Mouse (Mus musculus): ENCODE data around the gene Tulp3. TPM values are rescaled to one million over a fixed set of nuclear protein-coding genes. Genes with fewer than 3 reads are reported as not detected.
"Not testable (repeated sequence)": the region's sequence is repeated elsewhere in the genome, so short reads cannot be mapped to it uniquely, and the experiment has no call there.

Gene Tulp3
- total and polyA plus RNA-seq, 3 experiments = 5.4 to 10.2 (median 6.4) TPM

- DNase-seq = no peak
- no peak overlapping the region for H3K27ac ChIP-seq
- H3K4me1 ChIP-seq (ENCODE audit: control insufficient read depth, insufficient read depth, low read length) = peaks cover 2% of the 10 kb centered on the region; the same call in 1 of the 2 replicates
- no peaks in the 10 kb centered on the region for H3K27me3 ChIP-seq (ENCODE audit: control insufficient read depth, insufficient read depth, low read length)
- H3K9ac ChIP-seq (ENCODE audit: low read depth, low read length) = no peak overlapping the region
- WGBS = 50% methylated on average over 1 of the region's 1 CpGs
- intact Hi-C loops (cut with DNase I) = no loop called here
- H3K4me3 ChIP-seq = no peak overlapping the region
- TF ChIP-seq CTCF (IDR thresholded peaks at IDR 0.05) (no peak), EP300 (IDR thresholded peaks at IDR 0.05; ENCODE audit: insufficient read depth, low read depth, low read length) (no peak), POLR2A (IDR thresholded peaks at IDR 0.05; ENCODE audit: insufficient read depth, low read depth, low read length) (no peak)
- no peaks in the 10 kb centered on the region for H3K79me2 ChIP-seq (replicated peaks; ENCODE audit: control insufficient read depth, insufficient read depth, low read length)
- H3K36me3 ChIP-seq (ENCODE audit: control insufficient read depth, insufficient read depth, low read length) = no peaks in the 10 kb centered on the region
These were observed 35.0 kb upstream of the Tulp3 start for GRCm38 (mm10) chr6:128390683-128391082.

- Histone ChIP-seq H3K36me3 (ENCODE audit: control insufficient read depth, insufficient read depth, low read length) (no peaks in the 10 kb centered on the region), H3K79me2 (replicated peaks; ENCODE audit: control insufficient read depth, insufficient read depth, low read length) (no peaks in the 10 kb centered on the region), H3K4me1 (ENCODE audit: control insufficient read depth, insufficient read depth, low read length) (peaks cover 2% of the 10 kb centered on the region; the same call in 1 of the 2 replicates), H3K27me3 (ENCODE audit: control insufficient read depth, insufficient read depth, low read length) (no peaks in the 10 kb centered on the region), H3K9ac (ENCODE audit: low read depth, low read length) (no peak overlapping the region), H3K27ac (no peak overlapping the region), H3K4me3 (no peak overlapping the region)
- DNase-seq = no peak
- WGBS = 89% methylated on average over 1 of the region's 1 CpGs
- intact Hi-C loops (cut with DNase I) = no loop called here
- TF ChIP-seq EP300 (IDR thresholded peaks at IDR 0.05; ENCODE audit: insufficient read depth, low read depth, low read length) (no peak), POLR2A (IDR thresholded peaks at IDR 0.05; ENCODE audit: insufficient read depth, low read depth, low read length) (no peak), CTCF (IDR thresholded peaks at IDR 0.05) (no peak)
These were observed 33.5 kb upstream of the Tulp3 start for GRCm38 (mm10) chr6:128389185-128389584.

GRCm38 (mm10) chr6:128385026-128385425, 29.4 kb upstream of the Tulp3 start:
- H3K4me3 ChIP-seq = no peak overlapping the region
- 66% methylated on average over 1 of the region's 1 CpGs for WGBS
- DNase-seq = no peak
- intact Hi-C loops (cut with DNase I) = no loop called here
- no peaks in the 10 kb centered on the region for H3K79me2 ChIP-seq (replicated peaks; ENCODE audit: control insufficient read depth, insufficient read depth, low read length)
- H3K4me1 ChIP-seq (ENCODE audit: control insufficient read depth, insufficient read depth, low read length) = no peaks in the 10 kb centered on the region
- no peaks in the 10 kb centered on the region for H3K36me3 ChIP-seq (ENCODE audit: control insufficient read depth, insufficient read depth, low read length)
- no peak overlapping the region for H3K9ac ChIP-seq (ENCODE audit: low read depth, low read length)
- no peak for TF ChIP-seq CTCF (IDR thresholded peaks at IDR 0.05)
- no peak for TF ChIP-seq EP300 (IDR thresholded peaks at IDR 0.05; ENCODE audit: insufficient read depth, low read depth, low read length)
- TF ChIP-seq POLR2A (IDR thresholded peaks at IDR 0.05; ENCODE audit: insufficient read depth, low read depth, low read length) = no peak
- H3K27ac ChIP-seq = no peak overlapping the region
- H3K27me3 ChIP-seq (ENCODE audit: control insufficient read depth, insufficient read depth, low read length) = no peaks in the 10 kb centered on the region

- no peaks in the 10 kb centered on the region for H3K79me2 ChIP-seq (replicated peaks; ENCODE audit: control insufficient read depth, insufficient read depth, low read length)
- intact Hi-C loops (cut with DNase I) = no loop called here
- no peak for DNase-seq
- no peaks in the 10 kb centered on the region for H3K4me1 ChIP-seq (ENCODE audit: control insufficient read depth, insufficient read depth, low read length)
- WGBS = 55% methylated on average over 7 of the region's 7 CpGs
- TF ChIP-seq POLR2A (IDR thresholded peaks at IDR 0.05; ENCODE audit: insufficient read depth, low read depth, low read length) (no peak), CTCF (IDR thresholded peaks at IDR 0.05) (no peak), EP300 (IDR thresholded peaks at IDR 0.05; ENCODE audit: insufficient read depth, low read depth, low read length) (no peak)
- no peak overlapping the region for H3K4me3 ChIP-seq
- H3K36me3 ChIP-seq (ENCODE audit: control insufficient read depth, insufficient read depth, low read length) = no peaks in the 10 kb centered on the region
- no peaks in the 10 kb centered on the region for H3K27me3 ChIP-seq (ENCODE audit: control insufficient read depth, insufficient read depth, low read length)
- H3K27ac ChIP-seq = no peak overlapping the region
- no peak overlapping the region for H3K9ac ChIP-seq (ENCODE audit: low read depth, low read length)
These were observed 28.1 kb upstream of the Tulp3 start for GRCm38 (mm10) chr6:128383752-128384151.

DNA sequence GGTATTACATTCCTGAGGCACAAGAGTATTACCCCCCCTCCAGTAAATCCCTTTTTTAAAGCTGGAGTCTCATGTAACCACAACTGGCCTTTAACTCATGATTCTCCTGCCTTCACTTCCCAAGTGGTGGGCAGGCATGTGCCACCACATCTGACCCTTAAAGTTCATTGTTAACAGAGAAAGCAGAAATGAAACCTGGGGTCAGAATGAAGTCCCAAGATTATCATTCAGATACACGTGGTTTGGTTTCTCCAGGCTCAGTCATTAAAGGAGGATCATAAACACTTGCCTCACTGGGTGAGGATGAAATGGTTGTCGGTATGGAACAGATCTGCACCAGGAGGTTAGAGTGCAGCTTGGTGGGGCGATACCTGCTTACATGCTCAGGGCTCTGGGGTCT, 25.6 kb upstream of the Tulp3 start:
- no peak for TF ChIP-seq EP300 (IDR thresholded peaks at IDR 0.05; ENCODE audit: insufficient read depth, low read depth, low read length)
- TF ChIP-seq CTCF (IDR thresholded peaks at IDR 0.05) = no peak
- no peak for TF ChIP-seq POLR2A (IDR thresholded peaks at IDR 0.05; ENCODE audit: insufficient read depth, low read depth, low read length)
- Histone ChIP-seq H3K79me2 (replicated peaks; ENCODE audit: control insufficient read depth, insufficient read depth, low read length) (no peaks in the 10 kb centered on the region), H3K4me3 (no peak overlapping the region), H3K9ac (ENCODE audit: low read depth, low read length) (no peak overlapping the region), H3K4me1 (ENCODE audit: control insufficient read depth, insufficient read depth, low read length) (no peaks in the 10 kb centered on the region), H3K27ac (no peak overlapping the region), H3K27me3 (ENCODE audit: control insufficient read depth, insufficient read depth, low read length) (no peaks in the 10 kb centered on the region), H3K36me3 (ENCODE audit: control insufficient read depth, insufficient read depth, low read length) (no peaks in the 10 kb centered on the region)
- no peak for DNase-seq
- intact Hi-C loops (cut with DNase I) = loop anchor here (2.0 kb wide), 1 partner anchor 30 kb away; no protein-coding TSS in a partner anchor
- WGBS = 76% methylated on average over 3 of the region's 3 CpGs

- 42% methylated on average over 1 of the region's 1 CpGs for WGBS
- H3K27me3 ChIP-seq (ENCODE audit: control insufficient read depth, insufficient read depth, low read length); H3K4me1 ChIP-seq (ENCODE audit: control insufficient read depth, insufficient read depth, low read length); H3K79me2 ChIP-seq (replicated peaks; ENCODE audit: control insufficient read depth, insufficient read depth, low read length); DNase-seq; H3K9ac ChIP-seq (ENCODE audit: low read depth, low read length); H3K4me3 ChIP-seq; H3K27ac ChIP-seq; H3K36me3 ChIP-seq (ENCODE audit: control insufficient read depth, insufficient read depth, low read length): not testable (repeated sequence)
- TF ChIP-seq CTCF (IDR thresholded peaks at IDR 0.05) = peak; percentile 45
- intact Hi-C loops (cut with DNase I) = loop anchor here (2.0 kb wide), 1 partner anchor 30 kb away; no protein-coding TSS in a partner anchor
These were observed 25.0 kb upstream of the Tulp3 start for GRCm38 (mm10) chr6:128380594-128381167.
